Mouse (Mus musculus): ENCODE results near the gene Cs. TPM values are rescaled to one million over a fixed set of nuclear protein-coding genes. Genes with fewer than 3 reads are reported as not detected.

The Cs gene
- total and polyA plus RNA-seq, 3 experiments = 133 to 256 (median 161) TPM

- Histone ChIP-seq H3K9me3 (replicated peaks; ENCODE audit: insufficient read depth, low read length) (no peaks in the 10 kb centered on the region), H3K27ac (ENCODE audit: control insufficient read depth, low read depth, low read length) (no peak overlapping the region), H3K36me3 (ENCODE audit: control insufficient read depth in 1 of 2, insufficient read depth in 2 of 2, low read length in 2 of 2) (peaks cover 2 to 55% of the 10 kb centered on the region in 2 experiments; a peak in 3 of 4 replicates), H3K9ac (ENCODE audit: control insufficient read depth, low read depth, low read length, poor library complexity, severe bottlenecking) (no peak overlapping the region), H3K4me1 (ENCODE audit: control insufficient read depth in 1 of 2, insufficient read depth in 2 of 2, low read length in 2 of 2) (no peaks in the 10 kb centered on the region), H3K79me2 (ENCODE audit: control insufficient read depth, insufficient read depth, low read length, poor library complexity) (no peaks in the 10 kb centered on the region), H3K4me3 (ENCODE audit: control insufficient read depth in 1 of 2, insufficient read depth in 1 of 2, low read depth in 2 of 2, low read length in 2 of 2) (no peak overlapping the region), H3K27me3 (ENCODE audit: control insufficient read depth in 1 of 2, insufficient read depth in 2 of 2, low read length in 2 of 2) (no peaks in the 10 kb centered on the region)
- TF ChIP-seq TBP (IDR thresholded peaks at IDR 0.05; ENCODE audit: low read depth, low read length) = no peak
- no peak for TF ChIP-seq RAD21 (IDR thresholded peaks at IDR 0.05; ENCODE audit: low read depth, low read length)
- 0 out of 2 replicates have a peak, but pooled peaks have one; percentile 34 for TF ChIP-seq MXI1 (IDR thresholded peaks at IDR 0.05; ENCODE audit: low read depth, low read length)
- no peak for TF ChIP-seq USF2 (IDR thresholded peaks at IDR 0.05; ENCODE audit: borderline replicate concordance in 1 of 2, insufficient read depth in 1 of 2, low read depth in 1 of 2, low read length in 2 of 2)
- TF ChIP-seq MYC (IDR thresholded peaks at IDR 0.05; ENCODE audit: low read depth, low read length) = no peak
- TF ChIP-seq SMC3 (IDR thresholded peaks at IDR 0.05; ENCODE audit: low read depth, low read length) = no peak
- no peak for TF ChIP-seq ELF1 (IDR thresholded peaks at IDR 0.05; ENCODE audit: low read depth, low read length)
- no peak for TF ChIP-seq ZNF384 (IDR thresholded peaks at IDR 0.05; ENCODE audit: low read depth, low read length)
- no peak for TF ChIP-seq GABPA (IDR thresholded peaks at IDR 0.05; ENCODE audit: low read depth, low read length)
- TF ChIP-seq MEF2A (IDR thresholded peaks at IDR 0.05; ENCODE audit: extremely low read depth, insufficient replicate concordance, low read depth, low read length, poor library complexity, severe bottlenecking) = no peak
- TF ChIP-seq NRF1 (IDR thresholded peaks at IDR 0.05; ENCODE audit: insufficient read depth, low read depth, low read length, poor library complexity, severe bottlenecking) = peak; percentile 36; the same call in 1 of the 2 replicates
- TF ChIP-seq MYB (IDR thresholded peaks at IDR 0.05; ENCODE audit: low read depth, low read length) = no peak
- no peak for TF ChIP-seq KAT2A (conservative IDR thresholded peaks at IDR 0.05; ENCODE audit: low read depth, low read length)
- TF ChIP-seq POLR2AphosphoS2 (IDR thresholded peaks at IDR 0.05; ENCODE audit: low read length) = peak; percentile 23; the same call in 1 of the 2 replicates
- TF ChIP-seq ZC3H11A (IDR thresholded peaks at IDR 0.05; ENCODE audit: low read depth, low read length) = no peak
- no peak for TF ChIP-seq NELFE (IDR thresholded peaks at IDR 0.05; ENCODE audit: low read depth, low read length)
- TF ChIP-seq POLR2A (IDR thresholded peaks at IDR 0.05; ENCODE audit: control insufficient read depth in 1 of 2, insufficient read depth in 1 of 2, low read depth in 1 of 2, low read length in 2 of 2, poor library complexity in 1 of 2) = peak in 1 of 2 experiments; percentile 29; a peak in 1 of 4 replicates
- no peak for DNase-seq (ENCODE audit: low read depth, low spot score)
These were observed 21.7 kb downstream of the Cs start for GRCm38 (mm10) chr10:128359226-128359625.

GRCm38 (mm10) chr10:128361836-128362235 lies 24.3 kb downstream of the Cs start:
- TF ChIP-seq POLR2A (IDR thresholded peaks at IDR 0.05; ENCODE audit: control insufficient read depth in 1 of 2, insufficient read depth in 1 of 2, low read depth in 1 of 2, low read length in 2 of 2, poor library complexity in 1 of 2) (0 out of 4 replicates have a peak, but pooled peaks of 1 of the 2 experiments have one; percentile 13), POLR2AphosphoS2 (IDR thresholded peaks at IDR 0.05; ENCODE audit: low read length) (0 out of 2 replicates have a peak, but pooled peaks have one; percentile 29), KAT2A (conservative IDR thresholded peaks at IDR 0.05; ENCODE audit: low read depth, low read length) (no peak)
- DNase-seq (ENCODE audit: low read depth, low spot score) = no peak
- Histone ChIP-seq H3K4me1 (ENCODE audit: control insufficient read depth in 1 of 2, insufficient read depth in 2 of 2, low read length in 2 of 2) (peaks cover 6 to 7% of the 10 kb centered on the region in 2 experiments), H3K27me3 (ENCODE audit: control insufficient read depth in 1 of 2, insufficient read depth in 2 of 2, low read length in 2 of 2) (no peaks in the 10 kb centered on the region), H3K27ac (ENCODE audit: control insufficient read depth, low read depth, low read length) (no peak overlapping the region), H3K79me2 (ENCODE audit: control insufficient read depth, insufficient read depth, low read length, poor library complexity) (no peaks in the 10 kb centered on the region), H3K9me3 (replicated peaks; ENCODE audit: insufficient read depth, low read length) (no peaks in the 10 kb centered on the region), H3K4me3 (ENCODE audit: control insufficient read depth in 1 of 2, insufficient read depth in 1 of 2, low read depth in 2 of 2, low read length in 2 of 2) (no peak overlapping the region), H3K9ac (ENCODE audit: control insufficient read depth, low read depth, low read length, poor library complexity, severe bottlenecking) (no peak overlapping the region), H3K36me3 (ENCODE audit: control insufficient read depth in 1 of 2, insufficient read depth in 2 of 2, low read length in 2 of 2) (peaks cover 7 to 39% of the 10 kb centered on the region in 2 experiments)
